Comparison of ENCODE assay signal across 22 mouse cellular contexts in genomic region chr14:33067676-33068075, GRCm38 (mm10).
DNase-seq lines count a peak whose midpoint lies in the region; ATAC-seq and TF ChIP-seq lines count a peak whose summit lies in the region.
"Had no signal": no experiment of that assay in that cellular context is flagged by ENCODE, and none has a peak within 500 bp of the region (broad histone marks: within the 10 kb centered on the region; RNA-seq: fewer than 3 reads in every experiment).

No protein-coding gene starts in this region.

- no peak overlapping the region for H3K27ac ChIP-seq in forebrain, embryonic 11.5 days (ENCODE audit: low read depth, low read length)
- H3K27ac ChIP-seq in forebrain, embryonic 10.5 days = no peak overlapping the region
- no peak overlapping the region for H3K27ac ChIP-seq in neural tube, embryonic 15.5 days (replicated peaks)
- H3K27ac ChIP-seq in gastrocnemius, adult 2 months = no peak overlapping the region
- H3K27ac ChIP-seq: limb, embryonic 12.5 days; liver, embryonic 12.5 days; midbrain, embryonic 12.5 days had no signal

- no peaks in the 10 kb centered on the region for H3K27me3 ChIP-seq in forebrain, embryonic 11.5 days (ENCODE audit: control insufficient read depth, insufficient read depth, low read length)
- no peaks in the 10 kb centered on the region for H3K27me3 ChIP-seq in forebrain, embryonic 10.5 days (ENCODE audit: poor library complexity, severe bottlenecking)
- H3K27me3 ChIP-seq in neural tube, embryonic 15.5 days (replicated peaks) = no peaks in the 10 kb centered on the region
- H3K27me3 ChIP-seq: limb, embryonic 12.5 days; liver, embryonic 12.5 days; midbrain, embryonic 12.5 days had no signal

- no peak for TF ChIP-seq CTCF in gastrocnemius, adult 2 months (IDR thresholded peaks at IDR 0.05)

- no peak overlapping the region for H3K9ac ChIP-seq in forebrain, embryonic 11.5 days (ENCODE audit: low read length)
- H3K9ac ChIP-seq in neural tube, embryonic 15.5 days (replicated peaks) = no peak overlapping the region
- H3K9ac ChIP-seq: limb, embryonic 12.5 days; liver, embryonic 12.5 days; midbrain, embryonic 12.5 days had no signal

- no peaks in the 10 kb centered on the region for H3K9me3 ChIP-seq in forebrain, embryonic 11.5 days (ENCODE audit: control insufficient read depth, low read length)
- H3K9me3 ChIP-seq in forebrain, embryonic 10.5 days = no peaks in the 10 kb centered on the region
- no peaks in the 10 kb centered on the region for H3K9me3 ChIP-seq in neural tube, embryonic 15.5 days (replicated peaks)
- H3K9me3 ChIP-seq: limb, embryonic 12.5 days; liver, embryonic 12.5 days; midbrain, embryonic 12.5 days had no signal

- no peak overlapping the region for H3K4me2 ChIP-seq in forebrain, embryonic 11.5 days (ENCODE audit: low read depth, low read length, severe bottlenecking)
- H3K4me2 ChIP-seq in neural tube, embryonic 15.5 days = no peak overlapping the region
- H3K4me2 ChIP-seq: limb, embryonic 12.5 days; liver, embryonic 12.5 days; midbrain, embryonic 12.5 days had no signal

- no peak overlapping the region for H3K4me3 ChIP-seq in forebrain, embryonic 11.5 days (ENCODE audit: low read depth, low read length)
- H3K4me3 ChIP-seq in forebrain, embryonic 10.5 days = no peak overlapping the region
- no peak overlapping the region for H3K4me3 ChIP-seq in neural tube, embryonic 15.5 days (replicated peaks)
- H3K4me3 ChIP-seq in gastrocnemius, adult 2 months = no peak overlapping the region
- H3K4me3 ChIP-seq: limb, embryonic 12.5 days; liver, embryonic 12.5 days; midbrain, embryonic 12.5 days had no signal

- no peaks in the 10 kb centered on the region for H3K4me1 ChIP-seq in forebrain, embryonic 11.5 days (replicated peaks; ENCODE audit: control insufficient read depth, insufficient read depth, low read length)
- no peaks in the 10 kb centered on the region for H3K4me1 ChIP-seq in forebrain, embryonic 10.5 days
- peaks cover 5% of the 10 kb centered on the region; the same call in 1 of the 2 replicates for H3K4me1 ChIP-seq in neural tube, embryonic 15.5 days
- H3K4me1 ChIP-seq: limb, embryonic 12.5 days; liver, embryonic 12.5 days; midbrain, embryonic 12.5 days had no signal

- intact Hi-C loops in gastrocnemius, adult 2 months (cut with DNase I) = no loop called here

- 92% methylated on average over 9 of the region's 9 CpGs for WGBS in forebrain, embryonic 11.5 days
- 93% methylated on average over 9 of the region's 9 CpGs for WGBS in forebrain, embryonic 10.5 days
- 65% methylated on average over 9 of the region's 9 CpGs for WGBS in neural tube, embryonic 15.5 days

- H3K36me3 ChIP-seq in forebrain, embryonic 11.5 days (ENCODE audit: control insufficient read depth, insufficient read depth, low read length) = no peaks in the 10 kb centered on the region
- no peaks in the 10 kb centered on the region for H3K36me3 ChIP-seq in forebrain, embryonic 10.5 days (replicated peaks)
- no peaks in the 10 kb centered on the region for H3K36me3 ChIP-seq in neural tube, embryonic 15.5 days
- H3K36me3 ChIP-seq: limb, embryonic 12.5 days; liver, embryonic 12.5 days; midbrain, embryonic 12.5 days had no signal

- peak; percentile 3 for DNase-seq in forebrain, embryonic 11.5 days (ENCODE audit: low spot score)
- DNase-seq in forebrain, embryonic 10.5 days (ENCODE audit: extremely low spot score, low spot score) = no peak
- peak; percentile 18 for DNase-seq in neural tube, embryonic 10.5 days (ENCODE audit: extremely low spot score, low spot score)
- DNase-seq in mesoderm, embryonic 11.5 days (ENCODE audit: low read depth, low spot score) = peak; percentile 30
- no peak for DNase-seq in gastrocnemius, adult 2 months
- DNase-seq: adrenal gland, postnatal 10 days; cerebellum, adult 9-10 months; gastrocnemius, postnatal 25 days; heart, postnatal 36 days; kidney, adult 2 months; kidney, postnatal 10 days; layer of hippocampus, postnatal 36 days; lung, adult 2 months; lung, postnatal 14 days; thymus, adult 18-20 months; thymus, postnatal 36 days had no signal

- no peak for ATAC-seq in forebrain, embryonic 11.5 days (replicated peaks; ENCODE audit: low FRiP score)
- no peak for ATAC-seq in neural tube, embryonic 15.5 days (ENCODE audit: low FRiP score)
- no peak for ATAC-seq in erythroid progenitor cell, adult 5-6 weeks (replicated peaks; ENCODE audit: low FRiP score, poor library complexity, severe bottlenecking)
- ATAC-seq: forebrain, embryonic 16.5 days; liver, embryonic 12.5 days had no signal

Comparison
In these comparisons a context has a peak if more than half of its experiments do, and no peak if none do; other contexts are left out.
1. DNase-seq: peak in forebrain, embryonic 11.5 days (single experiment), neural tube, embryonic 10.5 days (single experiment) and mesoderm, embryonic 11.5 days (single experiment); none in forebrain, embryonic 10.5 days (single experiment) and gastrocnemius, adult 2 months (single experiment).